Mouse (Mus musculus) T-helper 2 cell (primary cell): Measurements from ENCODE around the gene Camta1.

Experiments used
- in situ Hi-C: fragments of 300-600 bp; cut with MboI, MseI; formaldehyde crosslinking; loops from one replicate; pipeline ENCODE4 v1.15.1; 2025; ENCODE audit warnings: high pct_unique_total_duplicates

The Camta1 gene

DNA sequence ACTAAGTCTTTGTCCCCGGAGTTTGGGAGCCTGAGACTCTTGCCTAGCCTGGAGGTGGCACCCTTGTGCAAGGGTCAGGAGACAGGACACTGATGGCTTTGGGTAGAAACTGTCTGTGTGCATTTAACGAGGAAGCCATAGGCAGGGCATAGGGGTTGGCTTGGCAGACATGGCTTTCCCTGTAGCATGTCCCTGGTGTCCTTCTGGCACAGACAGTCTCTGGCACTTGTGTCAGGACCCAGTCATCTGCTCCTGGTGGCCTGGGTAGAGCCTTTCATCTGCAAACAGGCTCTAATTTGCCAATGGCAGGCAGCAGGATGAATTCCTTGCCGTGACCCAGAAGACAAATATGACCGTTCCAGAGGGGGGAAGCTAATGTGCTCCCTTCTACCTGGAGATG lies 700.7 kb downstream of the Camta1 start:
- in situ Hi-C loops: no loop called here

DNA sequence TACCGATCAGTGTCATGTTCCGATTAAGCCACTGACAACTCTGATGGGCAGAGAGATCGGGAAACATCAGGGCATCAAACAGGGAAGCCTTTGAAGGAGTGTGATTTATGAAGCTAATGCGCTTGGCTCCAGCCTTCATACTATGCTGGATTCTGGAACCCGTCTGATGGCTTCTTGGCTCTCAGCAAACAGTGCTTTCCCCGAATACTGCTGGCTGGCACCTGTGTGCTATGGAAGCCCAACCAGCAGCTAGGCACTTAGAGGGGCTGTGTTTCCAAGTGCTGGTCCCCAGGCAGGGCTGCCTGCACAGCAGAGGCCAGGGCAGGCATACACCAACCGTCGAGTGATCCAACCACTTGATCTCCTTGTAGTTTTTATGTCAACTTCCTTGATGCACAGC lies 701.2 kb downstream of the Camta1 start:
- in situ Hi-C loops: no loop called here

DNA sequence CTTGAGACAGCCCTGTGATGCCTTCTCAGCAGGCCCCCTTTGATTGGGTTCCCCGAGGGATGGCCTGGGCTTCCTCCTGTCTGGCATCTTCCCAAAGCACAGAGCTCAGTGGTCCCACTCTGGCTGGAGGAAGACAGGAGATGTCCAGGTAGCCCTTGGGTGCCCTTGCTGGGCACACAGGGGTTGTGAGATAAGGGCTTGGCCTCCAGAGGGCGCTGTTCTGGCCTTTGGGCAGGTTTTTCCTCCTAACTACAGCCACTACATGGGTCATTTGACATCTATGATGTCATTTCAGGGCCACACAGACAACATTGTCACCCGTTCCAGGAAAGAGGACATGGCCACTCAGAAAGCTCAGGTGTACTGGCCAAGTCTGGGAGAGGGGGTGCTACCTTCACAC lies 703.4 kb downstream of the Camta1 start:
- in situ Hi-C loops: no loop called here

DNA sequence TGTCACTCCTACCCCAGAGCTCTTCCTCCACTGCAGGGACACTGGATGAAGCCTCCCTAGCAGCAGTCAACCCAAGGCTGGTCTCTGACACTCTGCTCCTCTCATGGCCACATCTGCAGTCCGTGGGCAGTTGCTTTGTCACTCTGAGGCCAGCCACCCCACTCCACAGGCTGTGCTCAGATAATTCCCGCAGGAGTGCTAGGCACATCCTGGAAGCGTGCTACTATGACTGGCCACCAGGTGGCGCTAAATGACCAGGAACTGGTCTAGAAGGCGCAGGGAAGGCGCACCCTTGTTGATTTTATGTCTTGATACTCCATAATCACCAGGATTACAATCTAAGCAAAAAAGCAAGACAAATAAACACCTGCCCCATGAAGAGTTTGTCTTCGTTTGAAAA lies 704.8 kb downstream of the Camta1 start:
- in situ Hi-C loops: no loop called here

DNA sequence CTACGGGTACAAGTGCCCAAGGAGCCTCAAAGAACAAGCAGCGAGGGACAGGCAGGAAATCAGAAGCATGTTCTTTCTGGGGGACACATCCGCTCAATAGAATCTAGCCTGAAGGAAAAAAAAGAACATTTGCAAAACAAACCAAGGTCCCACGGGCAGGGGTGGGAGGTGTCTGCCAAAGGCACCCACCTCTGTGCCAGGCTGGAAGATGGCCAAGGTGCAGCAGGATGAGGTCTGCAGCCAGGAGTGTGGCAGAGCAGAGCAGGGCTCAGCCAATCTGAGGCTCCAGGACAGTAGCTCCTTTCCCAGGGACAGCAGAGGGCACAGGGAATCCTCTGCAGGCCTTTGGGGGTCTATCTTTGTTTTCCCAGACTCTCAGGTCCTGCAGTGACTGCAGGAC lies 706.1 kb downstream of the Camta1 start:
- in situ Hi-C loops: no loop called here

DNA sequence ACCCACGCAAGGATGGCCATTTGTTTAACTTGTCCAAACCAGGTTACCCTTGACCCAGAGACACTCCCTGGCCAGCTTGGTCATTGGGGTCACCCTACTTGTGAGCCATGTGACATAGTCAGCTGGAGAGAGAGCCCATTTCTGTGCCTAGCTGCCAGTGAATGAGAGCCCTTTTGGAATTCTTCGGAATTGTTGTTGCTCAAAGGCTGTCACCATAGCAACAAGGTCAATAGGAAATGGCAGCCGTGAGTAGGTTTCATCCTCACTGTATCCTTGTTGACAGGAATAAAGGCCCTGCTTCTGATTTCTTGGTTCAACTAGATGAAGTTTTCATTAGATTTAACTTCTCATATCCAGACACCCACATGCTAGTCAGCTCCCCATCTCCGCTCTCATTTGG lies 707.4 kb downstream of the Camta1 start:
- in situ Hi-C loops: no loop called here

DNA sequence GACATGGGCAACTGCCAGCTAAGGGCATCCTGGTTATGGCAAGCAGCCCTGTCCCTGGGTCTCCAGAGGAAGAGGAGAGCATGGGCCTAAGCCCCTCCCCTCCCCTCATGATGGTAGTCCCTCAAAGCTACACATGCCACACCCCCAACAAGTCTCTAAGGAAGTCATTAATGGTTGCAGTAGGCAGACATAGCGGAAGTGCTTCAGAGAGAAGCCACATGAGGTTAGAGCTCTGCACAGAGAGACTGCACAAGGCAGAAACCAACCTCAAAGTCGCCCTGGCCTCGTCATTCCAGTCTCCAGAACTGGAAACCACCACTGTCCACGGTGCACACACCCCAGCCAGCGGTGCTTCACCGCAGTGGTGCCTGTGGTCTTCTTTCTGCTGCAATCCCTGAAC lies 709.7 kb downstream of the Camta1 start:
- in situ Hi-C loops: no loop called here

DNA sequence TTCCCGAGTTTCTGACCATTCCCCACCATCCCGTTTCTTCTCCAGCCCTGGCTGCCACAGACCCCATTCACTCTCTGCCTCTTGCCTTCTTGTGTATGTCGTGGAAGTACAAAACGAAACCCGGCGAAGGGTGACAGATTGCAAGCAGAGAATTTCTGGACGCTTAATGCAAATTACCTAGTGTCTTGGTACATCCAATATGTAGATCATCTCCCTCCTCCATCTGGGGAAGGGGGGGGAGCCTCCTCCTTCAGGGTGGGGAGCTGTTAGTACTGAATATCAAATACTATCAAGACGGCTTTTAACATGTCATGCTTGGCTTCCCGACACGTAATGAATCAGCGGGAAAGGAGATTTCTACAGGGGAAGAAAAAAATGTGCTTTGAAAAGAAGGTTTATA lies 710.8 kb downstream of the Camta1 start:
- in situ Hi-C loops: no loop called here

DNA sequence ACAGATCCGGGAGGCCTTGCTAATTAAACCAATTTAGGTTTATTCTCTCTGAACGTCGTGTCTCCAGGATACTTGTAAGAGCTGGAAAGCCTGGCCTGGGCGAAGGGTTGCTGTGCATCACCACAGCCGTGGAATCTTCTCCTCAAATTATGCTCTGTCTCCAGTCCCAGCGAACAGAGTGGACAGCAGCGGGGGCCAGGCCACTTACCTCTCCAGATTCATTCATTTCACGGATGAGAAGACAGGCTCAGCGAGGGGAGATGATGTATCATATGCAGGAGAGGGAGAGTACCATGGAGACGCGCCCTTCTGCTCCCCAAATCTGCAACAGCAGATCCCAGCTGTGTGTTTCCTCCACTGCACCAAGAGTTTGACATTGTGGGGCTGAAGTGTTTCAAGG lies 711.6 kb downstream of the Camta1 start:
- in situ Hi-C loops: no loop called here

DNA sequence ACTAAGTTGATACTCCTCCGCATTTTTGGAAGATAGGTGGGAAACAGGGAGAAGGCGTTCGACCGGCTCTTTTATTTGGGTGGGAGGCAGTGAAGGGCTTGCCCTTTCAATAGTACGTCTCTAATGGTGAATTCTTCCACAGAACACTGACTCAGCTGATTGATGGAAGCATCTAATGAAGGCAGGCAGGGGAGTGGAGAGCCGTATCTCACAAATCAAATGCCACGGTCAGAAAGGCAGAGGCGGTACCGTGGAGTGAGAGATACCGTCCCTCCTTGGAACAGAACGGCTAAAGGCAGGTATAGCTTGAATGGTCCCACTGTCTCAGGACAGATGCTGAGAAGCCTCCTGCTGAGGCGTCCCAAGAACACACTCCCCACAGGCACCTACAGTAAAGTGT lies 714.1 kb downstream of the Camta1 start:
- in situ Hi-C loops: no loop called here

DNA sequence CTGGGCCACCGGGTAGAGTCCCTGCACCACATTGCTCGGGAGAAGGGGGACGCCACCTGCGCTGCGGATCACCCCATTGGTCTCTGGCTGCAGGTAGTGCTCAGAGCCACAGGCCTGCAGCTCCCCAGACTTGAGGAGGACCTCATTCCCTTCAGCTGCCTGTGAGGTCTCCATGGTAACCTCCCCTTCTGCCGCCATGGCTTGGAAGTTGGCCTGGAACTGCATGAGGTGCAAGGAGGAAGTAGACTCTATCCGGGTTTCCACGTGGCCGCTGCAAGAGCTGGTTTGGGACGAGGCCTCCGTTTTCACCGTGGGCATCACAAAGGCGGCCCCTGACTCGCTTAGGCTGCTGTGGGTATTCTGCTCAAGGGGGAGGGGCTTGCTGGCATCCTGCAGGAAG lies 717.6 kb downstream of the Camta1 start:
- in situ Hi-C loops: loop anchor here (5.0 kb wide), 1 partner anchor 67 kb away; no protein-coding TSS in a partner anchor

DNA sequence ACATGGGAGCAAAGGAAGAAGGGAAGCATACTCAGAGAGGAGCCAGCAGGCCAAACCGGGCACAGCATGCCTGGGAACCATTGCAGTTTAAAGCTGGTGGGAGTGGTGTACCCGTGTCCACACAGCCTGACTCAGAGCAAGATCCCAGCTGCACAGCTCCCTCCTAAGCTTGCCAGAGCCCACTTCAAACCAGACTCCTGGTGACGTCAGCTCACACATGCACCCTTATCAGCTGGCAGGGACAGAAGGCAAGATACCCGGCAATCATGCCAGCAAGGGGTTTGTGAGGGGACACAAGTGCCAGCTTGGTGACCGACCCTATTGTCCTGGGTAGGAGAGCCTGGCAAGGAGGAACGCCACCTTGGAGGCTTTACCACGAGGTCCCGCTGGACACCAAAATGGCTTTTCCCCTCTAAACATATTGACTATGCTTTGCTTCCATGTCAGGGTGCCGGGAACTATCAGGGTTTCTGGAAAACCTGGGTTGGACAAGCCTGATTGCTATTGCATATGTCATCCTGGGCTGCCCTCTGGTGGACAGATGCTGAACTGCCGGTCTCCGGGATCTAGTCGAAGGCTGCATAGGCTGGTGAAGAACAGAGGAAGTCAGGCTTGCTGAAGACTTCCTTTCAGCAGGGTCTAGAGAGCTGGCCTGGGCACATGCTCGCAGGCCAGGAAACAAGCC lies 720.3 kb downstream of the Camta1 start:
- in situ Hi-C loops: loop anchor here (5.0 kb wide), 1 partner anchor 64 kb away; no protein-coding TSS in a partner anchor

DNA sequence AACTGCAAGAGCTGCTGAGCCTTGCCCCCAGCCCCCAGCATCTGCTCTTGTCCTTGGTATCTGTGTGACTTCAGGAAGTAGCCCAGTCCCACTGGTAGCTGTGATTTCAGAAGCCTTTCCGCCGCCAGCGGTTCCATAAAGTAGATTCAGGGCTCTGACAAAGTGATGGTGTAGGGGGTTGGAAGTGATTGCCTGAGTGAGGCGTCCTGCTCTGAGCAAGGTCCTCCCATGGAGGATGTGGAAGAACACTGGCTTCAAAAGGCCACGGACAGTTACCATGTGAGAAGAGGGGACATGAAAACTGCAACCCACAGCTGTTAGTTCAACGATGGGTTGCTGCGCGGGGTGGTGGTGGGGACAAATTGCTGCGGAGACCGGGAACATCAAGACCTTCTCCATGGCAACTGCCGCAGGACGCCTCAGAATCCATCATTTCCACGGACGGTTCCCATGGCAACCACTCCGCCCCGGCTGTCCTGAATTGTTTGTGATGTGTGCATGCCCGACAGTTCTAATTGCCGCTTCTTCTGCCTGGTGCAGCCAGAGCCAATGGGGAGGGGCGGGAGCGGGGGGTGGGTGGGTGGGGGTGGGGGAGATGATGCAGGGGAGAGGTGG lies 721.2 kb downstream of the Camta1 start:
- in situ Hi-C loops: loop anchor here (5.0 kb wide), 1 partner anchor 63 kb away; no protein-coding TSS in a partner anchor

DNA sequence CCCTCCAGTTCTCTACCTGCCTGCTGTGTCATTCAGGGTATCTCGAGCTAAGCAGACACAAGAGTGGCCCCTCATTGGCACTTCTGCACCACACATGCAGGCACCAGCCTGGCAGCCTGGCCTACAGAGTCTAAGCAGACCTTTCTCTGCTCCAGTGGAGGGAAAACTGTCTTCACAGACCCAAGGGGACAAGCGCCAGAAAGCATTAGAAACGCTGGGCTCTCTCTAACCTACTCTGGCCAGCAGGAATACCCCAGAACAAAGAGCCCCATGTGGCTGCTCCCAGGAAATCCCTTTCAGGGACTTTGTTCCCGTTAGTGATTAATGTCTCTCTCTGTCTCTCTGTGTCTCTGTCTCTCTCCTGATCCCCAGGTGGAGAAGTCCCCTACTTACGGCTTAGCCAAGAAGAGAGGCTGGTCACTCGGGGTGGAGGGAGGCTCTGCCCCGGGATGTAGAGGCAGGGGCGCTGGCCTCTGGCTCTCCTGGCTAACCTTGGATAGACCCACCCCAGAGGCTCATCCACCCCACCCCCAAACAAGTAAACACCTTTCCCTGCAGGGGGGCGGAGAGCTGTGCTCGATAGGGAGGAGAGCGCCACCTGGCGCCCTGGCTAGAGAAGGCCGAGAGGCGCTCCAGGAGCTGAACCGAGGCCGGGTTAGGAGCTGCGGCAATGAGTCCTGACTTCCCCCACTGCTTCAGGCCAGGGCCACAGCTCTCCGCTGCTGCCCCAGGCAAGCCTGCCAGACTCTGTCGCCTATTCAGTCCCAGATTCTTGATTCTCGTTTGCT lies 722.4 kb downstream of the Camta1 start:
- in situ Hi-C loops: no loop called here

DNA sequence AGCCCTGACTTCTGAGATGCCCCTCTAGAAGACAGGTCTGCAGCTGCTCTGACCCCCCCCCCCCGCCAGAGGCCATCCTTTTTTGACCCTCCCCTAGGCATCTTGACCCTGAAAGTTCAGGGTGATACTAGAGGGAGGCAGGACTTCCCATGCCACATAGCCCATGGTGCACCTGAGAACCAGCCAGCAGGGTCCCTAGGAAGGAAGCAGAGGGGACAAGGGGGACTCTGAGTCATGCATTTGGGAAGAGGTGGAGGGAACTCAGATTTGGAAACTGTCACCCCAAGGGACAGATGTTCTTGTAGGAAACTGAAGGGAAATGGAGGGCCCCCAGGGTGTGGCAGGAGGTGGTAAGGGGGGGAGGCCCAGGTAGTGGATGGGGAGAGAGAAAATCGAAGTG lies 723.1 kb downstream of the Camta1 start:
- in situ Hi-C loops: no loop called here

DNA sequence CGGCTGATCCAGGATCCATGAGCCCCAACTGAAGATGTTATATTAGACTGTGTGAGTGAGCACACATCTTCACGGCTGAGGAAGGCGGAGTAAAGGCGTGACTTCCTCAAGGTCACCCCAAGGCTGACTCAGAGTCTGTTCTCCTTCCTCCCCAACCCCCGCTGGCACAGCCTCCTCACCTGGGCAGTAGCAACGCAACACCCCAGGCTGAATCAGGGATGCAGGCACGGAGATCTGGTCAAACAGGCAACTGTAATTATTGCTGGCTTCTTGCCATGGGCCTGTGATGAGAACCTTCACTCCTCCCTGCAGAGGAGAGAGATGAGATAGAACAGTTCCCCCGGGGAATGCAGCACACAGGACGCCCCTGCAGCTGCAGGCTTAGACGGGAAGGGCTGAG lies 723.5 kb downstream of the Camta1 start:
- in situ Hi-C loops: no loop called here

DNA sequence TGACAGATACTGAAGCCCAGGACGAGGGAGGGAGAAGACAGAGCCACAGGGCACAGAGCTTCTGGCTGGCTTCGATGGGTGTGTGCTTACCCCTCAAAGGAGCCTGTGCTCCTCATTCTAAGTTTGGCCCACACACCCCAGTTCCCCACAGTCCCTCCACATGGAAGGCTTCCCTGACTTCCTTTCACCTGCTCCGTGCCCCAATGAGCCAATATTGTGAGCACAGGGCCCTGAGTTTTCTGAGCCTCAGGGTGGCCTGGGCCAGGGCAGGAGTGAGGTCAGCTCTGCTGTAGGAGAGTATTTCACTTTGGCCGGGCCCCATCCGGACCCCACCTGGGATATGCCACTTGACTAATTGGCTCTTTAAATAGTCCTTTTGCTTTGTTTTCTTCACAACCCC lies 724.0 kb downstream of the Camta1 start:
- in situ Hi-C loops: no loop called here

DNA sequence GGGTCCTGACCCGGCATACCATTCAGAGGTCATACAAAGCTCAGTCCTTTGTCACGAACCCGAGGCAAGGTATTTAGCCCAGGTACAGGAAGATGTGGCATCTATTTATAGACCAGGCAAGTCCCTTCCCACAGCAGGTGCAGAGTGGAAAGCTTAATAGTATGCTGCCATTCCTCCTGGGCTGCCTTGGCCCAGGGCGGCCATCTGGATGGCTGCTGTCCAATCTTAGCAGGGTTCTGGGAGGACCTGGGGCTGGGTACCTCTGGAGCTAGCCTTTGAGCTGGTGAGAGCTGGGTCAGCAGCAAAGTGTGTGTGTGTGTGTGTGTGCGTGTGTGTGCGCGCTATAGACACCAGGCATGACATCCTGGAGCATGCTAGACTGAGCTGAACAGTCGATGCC lies 726.2 kb downstream of the Camta1 start:
- in situ Hi-C loops: no loop called here

DNA sequence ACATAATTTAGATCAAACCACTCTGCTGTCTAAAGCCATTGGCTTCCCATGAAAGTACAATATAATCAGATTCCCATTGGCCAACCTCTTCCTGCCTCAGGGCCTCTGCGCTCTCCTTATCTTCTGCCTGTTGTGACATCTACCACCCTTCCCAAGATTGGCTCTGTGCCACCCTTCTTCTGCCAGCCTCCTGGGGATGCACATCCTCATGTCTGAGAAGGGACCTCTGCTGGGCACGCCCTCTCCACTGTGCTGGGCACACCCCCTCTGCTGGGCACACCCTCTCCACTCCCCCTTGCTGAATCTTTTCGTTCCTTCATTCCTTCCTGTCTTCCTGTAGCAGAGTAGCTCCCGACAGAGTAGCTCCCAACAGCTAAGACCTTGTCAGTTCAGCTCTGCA lies 727.9 kb downstream of the Camta1 start:
- in situ Hi-C loops: no loop called here

DNA sequence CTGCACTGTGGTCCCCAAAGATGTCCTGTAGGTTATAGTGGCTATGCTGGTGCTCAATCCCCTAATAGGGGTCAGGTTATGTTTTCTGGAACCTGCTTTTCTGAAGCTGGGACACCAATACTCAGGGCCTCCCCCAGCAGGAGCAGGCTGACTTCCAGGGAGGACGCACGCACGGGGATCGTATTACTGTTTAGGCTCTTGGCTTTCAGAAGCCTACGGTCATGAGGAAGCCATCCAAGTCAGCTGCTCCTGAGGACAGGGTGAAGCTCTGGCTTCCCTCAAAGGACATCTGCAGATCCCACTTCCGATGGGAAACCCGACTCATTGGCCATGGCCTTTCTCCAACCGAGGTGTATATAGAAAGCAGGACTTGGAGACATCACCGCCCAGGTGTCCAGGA lies 729.2 kb downstream of the Camta1 start:
- in situ Hi-C loops: no loop called here

DNA sequence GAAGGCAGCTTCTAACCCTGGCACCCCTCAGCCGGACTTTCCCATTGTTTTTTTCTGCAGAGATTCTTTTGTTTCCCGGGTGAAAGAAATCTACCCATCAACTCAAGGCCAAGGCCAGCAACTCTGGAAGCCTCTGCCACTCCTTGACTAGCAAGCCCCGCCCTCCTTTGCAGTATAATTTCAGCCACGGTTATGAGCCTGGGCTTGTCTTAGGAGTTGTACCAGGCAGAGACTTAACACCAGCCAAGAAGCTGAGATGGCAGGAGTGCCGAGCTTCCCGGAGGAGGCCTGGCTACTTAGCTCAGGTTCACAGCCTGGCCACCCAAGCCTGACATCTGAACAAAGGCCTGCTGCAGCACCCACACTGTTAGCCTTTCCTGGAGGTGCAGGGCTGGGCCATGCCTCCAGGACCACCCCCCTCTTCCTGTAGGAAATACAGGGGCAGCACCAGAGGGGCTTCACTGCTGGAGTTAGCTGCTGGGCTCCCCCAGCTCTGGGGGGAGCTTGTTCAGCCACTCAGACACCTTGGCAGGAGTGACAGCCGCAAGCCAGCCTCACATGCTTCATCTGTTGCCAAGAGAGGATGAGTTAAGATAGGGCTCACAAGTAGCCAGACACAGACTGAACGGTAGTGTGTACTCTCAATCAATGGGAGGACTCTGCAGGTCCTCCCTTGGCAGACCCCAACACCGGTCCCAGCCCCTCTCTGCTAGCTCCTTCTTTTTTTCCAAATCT lies 730.8 kb downstream of the Camta1 start:
- in situ Hi-C loops: no loop called here
